Comparison of ENCODE assay signal across 8 mouse cellular contexts in the genomic region with DNA sequence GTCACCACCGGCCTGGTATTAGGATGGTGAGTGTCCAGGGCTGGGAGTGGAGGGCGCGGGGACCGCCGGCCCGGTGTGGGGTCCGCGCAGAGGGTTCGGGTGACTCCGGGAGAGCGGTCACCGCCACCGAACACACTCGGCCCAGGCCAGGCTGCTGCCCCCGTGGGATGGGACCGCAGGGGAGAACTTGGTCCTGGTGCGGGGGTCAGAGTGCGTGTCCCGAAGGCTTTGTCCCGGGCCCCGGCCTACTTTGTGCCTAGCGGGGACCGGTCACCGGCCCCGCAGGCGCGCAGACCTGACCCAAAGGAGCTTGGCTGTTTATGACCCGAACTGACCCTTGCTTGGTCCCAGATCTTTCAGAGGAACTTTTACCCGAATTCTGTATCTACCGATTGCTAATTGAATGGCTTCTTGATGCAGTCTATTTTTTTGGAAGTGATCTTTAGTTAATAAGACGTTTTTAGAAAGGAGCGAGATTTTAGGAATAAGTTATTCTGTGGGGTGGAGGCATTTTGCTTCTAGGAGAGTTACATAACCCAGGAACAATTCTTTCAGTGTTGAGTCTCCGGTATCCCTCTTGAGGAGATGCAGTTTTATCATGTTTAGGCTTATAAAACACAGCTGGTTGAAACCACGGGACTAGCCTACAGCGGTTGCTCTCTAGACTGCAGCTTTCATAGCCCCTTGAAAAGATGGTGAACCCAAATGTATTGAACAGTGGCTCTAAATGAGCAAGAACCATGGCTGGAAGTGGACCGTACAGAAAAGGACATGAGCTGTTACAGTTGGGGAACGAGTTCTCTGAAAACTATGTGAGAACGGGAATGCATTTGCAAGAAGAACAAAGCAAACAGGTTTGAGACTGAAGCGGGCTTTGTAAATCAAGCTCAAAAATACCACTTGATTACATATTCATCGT. TPM values are rescaled to one million over a fixed set of nuclear protein-coding genes. Genes with fewer than 3 reads are reported as not detected.
DNase-seq lines count a peak whose midpoint lies in the region; ATAC-seq and TF ChIP-seq lines count a peak whose summit lies in the region.

No protein-coding gene starts in this region.

- peaks cover 18% of the 10 kb centered on the region; the same call in 1 of the 2 replicates for H3K79me2 ChIP-seq in liver, adult 2 months (ENCODE audit: control insufficient read depth, insufficient read depth, low read length)

- CTCF ChIA-PET in Patski (lab: Charles Lee): interaction anchor here (0.8 to 1.5 kb wide), 7 partner anchors 14 to 255 kb away, joined by 3 to 6 read pairs (median 3); no protein-coding TSS in a partner anchor

- H3K9ac ChIP-seq in liver, adult 2 months (ENCODE audit: low read depth, low read length): peak overlapping the region; percentile 90

- H3K36me3 ChIP-seq in kidney, adult 2 months (ENCODE audit: control insufficient read depth, insufficient read depth, low read length): no peaks in the 10 kb centered on the region
- H3K36me3 ChIP-seq in erythroblast, embryonic 14.5 days (ENCODE audit: control insufficient read depth): peaks cover 9% of the 10 kb centered on the region
- H3K36me3 ChIP-seq in liver, adult 2 months (ENCODE audit: control insufficient read depth, insufficient read depth, low read length): no peaks in the 10 kb centered on the region

- POLR2A ChIA-PET in Patski (lab: Charles Lee): interaction anchor here (1.0 to 1.3 kb wide), 2 partner anchors 13 to 14 kb away, joined by 3 read pairs; no protein-coding TSS in a partner anchor

- peaks cover 4% of the 10 kb centered on the region; the same call in 1 of the 2 replicates for H3K4me1 ChIP-seq in kidney, adult 2 months (ENCODE audit: control insufficient read depth, insufficient read depth, low read length)
- H3K4me1 ChIP-seq in erythroblast, embryonic 14.5 days (ENCODE audit: control insufficient read depth): peaks cover 42% of the 10 kb centered on the region
- H3K4me1 ChIP-seq in liver, adult 2 months (ENCODE audit: control insufficient read depth, insufficient read depth, low read length): peaks cover 11% of the 10 kb centered on the region

- H3K27ac ChIP-seq in kidney, adult 2 months (ENCODE audit: insufficient read depth, low read depth, low read length): peak overlapping the region; percentile 33
- H3K27ac ChIP-seq in liver, adult 2 months (replicated peaks; ENCODE audit: insufficient read depth, low read depth, low read length): peak overlapping the region; percentile 85

- no peak for TF ChIP-seq CTCF in kidney, adult 2 months (conservative IDR thresholded peaks at IDR 0.05; ENCODE audit: insufficient read depth, insufficient read length, low read depth, low read length)
- no peak for TF ChIP-seq CTCF in Patski (IDR thresholded peaks at IDR 0.05)
- no peak for TF ChIP-seq CTCF in liver, adult 2 months (IDR thresholded peaks at IDR 0.05; ENCODE audit: low read depth, low read length)

- no peak for TF ChIP-seq POLR2A in kidney, adult 2 months (IDR thresholded peaks at IDR 0.05; ENCODE audit: low read depth, low read length)
- no peak for TF ChIP-seq POLR2A in liver, adult 2 months (IDR thresholded peaks at IDR 0.05; ENCODE audit: extremely low read depth, insufficient read depth, low read length)

- in situ Hi-C loops in Patski (cut with MboI; ENCODE audit: low pct_unique_long_range_greater_than_20kb): no loop called here

- WGBS in kidney, adult 2 months: 5% methylated on average over 38 of the region's 40 CpGs
- 5% methylated on average over 40 of the region's 40 CpGs for WGBS in liver, adult 2 months

- no peaks in the 10 kb centered on the region for H3K27me3 ChIP-seq in kidney, adult 2 months (replicated peaks; ENCODE audit: control insufficient read depth, insufficient read depth, low read length)
- no peaks in the 10 kb centered on the region for H3K27me3 ChIP-seq in Patski
- no peaks in the 10 kb centered on the region for H3K27me3 ChIP-seq in erythroblast, embryonic 14.5 days (ENCODE audit: control insufficient read depth)
- H3K27me3 ChIP-seq in liver, adult 2 months (ENCODE audit: control insufficient read depth, insufficient read depth, low read length): no peaks in the 10 kb centered on the region

- ATAC-seq in Patski: peak; percentile 36
- ATAC-seq in inflammation-experienced regulatory T-cells, adult 6 months: peak; percentile 9

- H3K9me3 ChIP-seq in erythroblast, embryonic 14.5 days (ENCODE audit: control insufficient read depth, low read length): no peaks in the 10 kb centered on the region

- H3K4me3 ChIP-seq in kidney, adult 2 months (ENCODE audit: insufficient read depth, low read depth, low read length): peak overlapping the region; percentile 90
- H3K4me3 ChIP-seq in erythroblast, embryonic 14.5 days (replicated peaks): peak overlapping the region; percentile 79
- H3K4me3 ChIP-seq in liver, adult 2 months (ENCODE audit: insufficient read depth, low read depth, low read length): peak overlapping the region; percentile 89

- DNase-seq in kidney, adult 2 months: peak; percentile 58
- no peak for DNase-seq in kidney, adult 9 months
- DNase-seq in Patski (ENCODE audit: low read depth, low spot score): no peak
- peak; percentile 67 for DNase-seq in liver, adult 2 months (ENCODE audit: extremely low read depth, low read depth, low spot score)
- peak; percentile 43 for DNase-seq in naive thymus-derived CD4-positive, alpha-beta T cell, adult 2 months (ENCODE audit: low read depth)
- no peak for DNase-seq in natural killer cell, adult 2 months (ENCODE audit: low spot score in 2 of 2)

RNA-seq across cellular contexts. Expression of gene Cgrrf1, which starts 0.7 kb away (rescaled TPM):
- 33.0 and 35.9 TPM in 2 replicates for polyA plus RNA-seq in kidney, adult 2 months (2012; rRNA removed)
- 35.3 TPM for polyA plus RNA-seq in Patski (2021)
- 2.4 and 2.7 TPM in 2 replicates for polyA plus RNA-seq in erythroblast, embryonic 14.5 days (2012)
- polyA plus RNA-seq in inflammation-experienced regulatory T-cells, adult 6 months (2017; shearing (Covaris generic)): 10 to 100 TPM in 2 of 3 experiments, 1 to 10 TPM in 1; 8.2 to 12.2 (median 11.3) TPM
- 54.1 and 63.8 TPM in 2 replicates for total RNA-seq in liver, adult 2 months (2014; rRNA removed)
- polyA plus RNA-seq in liver, adult 2 months (2012; rRNA removed): 27.8 and 32.1 TPM in 2 replicates

RNA-seq across cellular contexts. Expression of gene Gmfb, which starts 10.6 kb away (rescaled TPM):
- polyA plus RNA-seq in kidney, adult 2 months (2012; rRNA removed): 14.4 and 20.7 TPM in 2 replicates
- 67.9 TPM for polyA plus RNA-seq in Patski (2021)
- 0.04 TPM in 2 replicates for polyA plus RNA-seq in erythroblast, embryonic 14.5 days (2012)
- polyA plus RNA-seq in inflammation-experienced regulatory T-cells, adult 6 months (2017; shearing (Covaris generic)): 100 to 1,000 TPM in 1 of 3 experiments, 10 to 100 TPM in 2; 93.1 to 115 (median 98.6) TPM
- 24.4 and 27.2 TPM in 2 replicates for total RNA-seq in liver, adult 2 months (2014; rRNA removed)
- polyA plus RNA-seq in liver, adult 2 months (2012; rRNA removed): 3.6 and 4.2 TPM in 2 replicates

RNA-seq across cellular contexts. Expression of gene Cnih1, which starts 44.4 kb away (rescaled TPM):
- polyA plus RNA-seq in kidney, adult 2 months (2012; rRNA removed): 66.1 and 71.4 TPM in 2 replicates
- 101 TPM for polyA plus RNA-seq in Patski (2021)
- polyA plus RNA-seq in erythroblast, embryonic 14.5 days (2012): 5.1 and 6.1 TPM in 2 replicates
- polyA plus RNA-seq in inflammation-experienced regulatory T-cells, adult 6 months (2017; shearing (Covaris generic)): 10 to 100 TPM; 68.7 to 99.0 (median 71.8) TPM
- total RNA-seq in liver, adult 2 months (2014; rRNA removed): 51.8 and 55.7 TPM in 2 replicates
- 69.5 and 83.3 TPM in 2 replicates for polyA plus RNA-seq in liver, adult 2 months (2012; rRNA removed)

RNA-seq across cellular contexts. Expression of gene Samd4, which starts 50.0 kb away (rescaled TPM):
- 3.9 and 4.6 TPM in 2 replicates for polyA plus RNA-seq in kidney, adult 2 months (2012; rRNA removed)
- polyA plus RNA-seq in Patski (2021): 27.8 TPM
- 0.01 and 0.14 TPM in 2 replicates for polyA plus RNA-seq in erythroblast, embryonic 14.5 days (2012)
- polyA plus RNA-seq in inflammation-experienced regulatory T-cells, adult 6 months (2017; shearing (Covaris generic)): not detected
- total RNA-seq in liver, adult 2 months (2014; rRNA removed): 1.6 and 3.0 TPM in 2 replicates
- 0.77 and 1.6 TPM in 2 replicates for polyA plus RNA-seq in liver, adult 2 months (2012; rRNA removed)

Comparison
In these comparisons a context has a peak if more than half of its experiments do, and no peak if none do; other contexts are left out.
1. DNase-seq: peak in kidney, adult 2 months (single experiment), liver, adult 2 months (single experiment) and naive thymus-derived CD4-positive, alpha-beta T cell, adult 2 months (single experiment); none in kidney, adult 9 months (single experiment), Patski (single experiment) and natural killer cell, adult 2 months (0 of 2).
2. Peak in every context shown above with its lines, with median percentiles within 50 percentile points of each other: H3K4me3 ChIP-seq.